Mouse (Mus musculus): Measurements from ENCODE around the gene Myo1d. TPM values are rescaled to one million over a fixed set of nuclear protein-coding genes. Genes with fewer than 3 reads are reported as not detected.

The Myo1d gene
- total RNA-seq, 2 experiments from 2014 or later, result 34.4 to 41.9 TPM

DNA sequence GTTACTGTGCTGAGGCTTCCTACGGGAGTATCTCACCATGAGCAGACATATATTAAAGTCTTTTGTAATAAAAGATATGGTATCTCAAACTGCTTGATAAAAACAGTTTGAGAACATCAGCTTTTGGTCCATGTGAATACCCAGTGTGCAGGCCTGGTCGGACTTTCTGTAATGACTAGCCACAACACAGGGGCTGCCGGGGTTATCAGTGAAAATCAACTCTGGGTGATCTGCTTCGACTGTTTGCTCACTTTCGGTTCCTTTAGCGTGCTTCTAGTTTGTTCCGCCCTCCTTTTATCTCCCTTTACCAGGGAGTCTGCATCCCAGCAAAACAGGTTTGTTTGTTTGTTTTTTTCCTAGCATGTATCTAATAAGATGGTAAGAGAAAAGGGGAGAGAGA lies 3.6 kb upstream of the Myo1d start:
- DNase-seq (ENCODE audit: low spot score in 2 of 2), result no peak

DNA sequence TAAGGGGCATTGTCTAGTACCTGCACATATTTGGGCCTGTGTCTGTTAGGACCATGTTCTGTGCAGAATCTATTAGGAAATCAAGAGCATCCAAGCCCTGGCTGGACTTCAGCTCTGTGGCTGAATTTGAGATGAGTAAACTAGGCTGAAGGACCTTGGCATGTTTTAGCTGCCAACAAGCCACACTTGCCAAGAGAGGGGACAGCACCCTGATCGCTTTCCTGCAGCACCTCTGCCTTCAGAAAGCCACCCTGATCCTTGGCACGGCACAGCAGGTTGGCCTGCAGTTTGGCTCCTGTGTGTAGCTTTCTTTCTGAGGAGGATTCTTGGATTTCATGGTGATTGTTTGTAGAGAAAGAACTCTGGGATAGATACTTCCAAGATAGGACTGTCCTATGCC lies 1.7 kb upstream of the Myo1d start:
- DNase-seq (ENCODE audit: low spot score in 2 of 2), result no peak

DNA sequence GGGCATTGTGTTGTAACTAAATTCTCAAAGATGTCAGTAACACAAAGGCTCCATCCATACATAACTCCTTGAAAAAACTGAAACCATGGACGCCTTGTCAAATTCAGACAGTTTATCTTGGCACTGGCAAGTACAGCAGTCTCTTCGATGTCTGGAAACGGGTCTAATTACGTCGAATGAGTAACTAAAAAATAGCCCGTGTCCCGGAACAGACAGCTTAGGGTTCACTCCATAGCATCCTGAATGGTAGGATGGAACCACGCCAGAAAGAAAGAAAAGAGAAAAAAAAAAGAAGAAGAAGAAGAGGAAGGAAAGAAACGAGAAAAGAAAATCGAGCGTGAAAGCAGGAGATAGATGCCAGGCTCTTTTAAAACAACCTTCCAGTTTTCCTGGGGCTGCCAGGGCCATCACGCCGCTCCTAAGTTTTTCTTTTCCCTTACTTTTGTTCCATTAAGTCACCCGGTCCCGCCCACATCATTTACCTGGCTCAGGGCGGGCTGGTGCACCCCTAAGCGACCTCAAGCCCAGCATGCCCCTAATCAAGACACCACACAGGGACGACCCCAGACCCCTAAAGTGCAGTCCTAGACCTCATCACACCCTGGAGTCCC lies 804 bp downstream of the Myo1d start:
- no peak for DNase-seq (ENCODE audit: low spot score in 2 of 2)

DNA sequence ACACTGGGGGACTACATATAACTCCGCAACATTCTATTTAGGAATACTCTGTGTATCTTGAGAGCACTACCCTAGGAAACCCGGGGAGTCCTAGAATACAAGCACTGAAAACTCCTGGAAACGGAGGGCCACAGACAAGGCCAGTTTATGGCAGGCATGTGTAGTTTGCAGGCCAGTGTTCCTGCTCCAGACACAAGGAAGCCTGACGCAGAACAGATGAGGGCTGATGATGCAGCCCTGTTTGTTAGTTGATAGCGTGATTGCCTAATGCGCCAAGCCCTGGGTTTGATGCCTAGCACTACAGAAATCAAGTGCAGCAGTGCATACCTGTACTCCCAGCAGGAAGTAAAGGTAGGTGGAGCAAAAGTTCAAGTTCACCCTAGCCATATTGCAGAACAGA lies 1.7 kb downstream of the Myo1d start:
- no peak for DNase-seq (ENCODE audit: low spot score in 2 of 2)

DNA sequence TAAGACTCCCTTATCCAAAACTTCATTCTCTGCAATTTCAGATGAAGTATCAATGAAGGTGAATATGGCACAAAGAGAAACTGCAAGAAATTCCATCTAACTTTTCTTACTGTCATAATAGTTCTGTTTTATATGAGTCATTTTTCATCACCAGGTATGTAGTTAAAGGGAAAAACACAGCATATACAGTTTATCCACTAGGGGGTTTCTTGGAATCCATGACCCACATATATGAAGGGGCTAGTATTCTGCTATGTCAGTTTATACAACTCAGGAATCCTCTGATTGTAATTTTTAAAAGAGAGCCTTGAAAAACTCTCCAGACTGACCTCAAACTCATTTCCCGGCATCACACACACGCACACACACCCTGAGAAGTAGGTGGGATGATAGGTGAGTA lies 2.1 kb downstream of the Myo1d start:
- DNase-seq (ENCODE audit: low spot score in 2 of 2), result no peak

DNA sequence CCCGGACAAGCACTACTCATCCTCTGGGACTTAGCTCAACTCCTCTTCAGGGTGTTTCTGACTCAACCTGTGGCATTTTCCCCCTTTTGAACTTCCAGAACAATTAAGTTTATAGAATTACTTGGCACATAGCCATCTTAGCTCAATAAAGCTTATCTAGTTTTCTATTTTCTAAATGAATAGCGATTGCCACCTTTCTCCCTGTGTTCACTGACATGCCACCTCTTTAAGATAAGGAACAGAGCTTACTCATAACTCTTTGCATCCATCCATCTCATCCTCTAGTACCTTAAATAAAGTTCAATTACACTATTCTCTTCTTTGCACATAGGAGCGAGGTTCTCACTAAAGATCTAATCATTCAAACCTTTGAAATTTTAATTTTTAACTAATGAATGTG lies 4.3 kb downstream of the Myo1d start:
- DNase-seq (ENCODE audit: low spot score in 2 of 2), result no peak

DNA sequence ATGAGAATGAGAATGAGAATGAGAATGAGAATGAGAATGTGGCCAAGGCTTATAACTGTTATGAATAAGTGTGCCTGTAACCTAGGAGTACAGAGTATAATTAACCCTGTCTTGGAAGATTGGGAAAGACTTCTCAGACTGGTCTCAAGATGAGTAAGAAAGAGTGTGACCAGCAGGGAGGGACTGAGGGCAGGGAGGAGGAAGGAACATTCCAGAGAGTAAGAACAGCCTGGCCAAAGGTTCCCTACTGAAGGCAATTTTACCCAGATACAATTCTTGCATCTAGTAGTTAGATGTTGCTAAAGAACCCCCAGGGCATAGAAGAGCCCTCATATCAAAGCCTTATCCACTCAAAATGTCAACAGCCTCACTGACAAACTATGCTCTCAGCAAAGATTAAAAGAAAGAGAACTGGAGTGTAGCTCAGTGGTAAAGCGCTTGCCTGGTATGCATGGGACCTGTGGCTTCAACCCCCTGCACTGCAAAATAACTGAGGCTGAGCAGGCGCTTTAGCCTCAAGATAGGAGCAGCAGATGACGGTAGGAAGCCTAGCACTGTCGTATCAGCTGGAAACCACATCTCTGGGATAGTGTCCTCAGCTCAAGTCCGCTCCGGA lies 7.1 kb downstream of the Myo1d start:
- DNase-seq (ENCODE audit: low spot score in 2 of 2), result no peak

DNA sequence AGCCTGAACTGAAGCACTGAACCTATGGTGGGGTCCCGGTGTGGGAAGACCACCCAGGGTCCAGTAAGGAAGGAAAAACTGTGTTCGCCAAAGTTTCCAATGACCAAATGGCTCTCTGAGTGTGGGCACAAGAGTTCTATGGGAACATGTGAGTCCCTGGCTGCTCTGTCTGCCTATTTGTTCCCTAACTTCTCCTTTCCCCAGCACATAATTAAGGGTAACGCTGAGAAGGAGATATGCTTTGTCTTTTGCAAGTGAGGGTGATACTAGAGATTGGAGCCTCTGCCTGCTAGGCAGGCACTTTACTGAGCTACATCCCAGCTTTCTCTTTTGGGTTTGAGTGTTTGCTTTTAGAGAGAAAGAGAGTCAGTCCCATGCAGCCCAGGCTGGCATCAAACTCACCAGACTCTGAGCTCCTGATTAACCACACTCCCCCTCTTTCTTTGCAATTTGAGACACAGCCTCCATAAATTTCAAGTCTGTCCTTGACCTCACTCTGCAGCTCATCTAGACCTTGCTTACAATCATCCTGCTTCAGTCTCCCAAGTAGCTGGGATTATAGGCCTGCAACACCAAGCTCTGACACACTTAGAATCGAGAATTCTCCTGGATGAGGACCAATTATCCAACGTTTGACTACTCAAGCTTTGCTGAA lies 8.1 kb downstream of the Myo1d start:
- DNase-seq (ENCODE audit: low spot score in 2 of 2), result no peak

DNA sequence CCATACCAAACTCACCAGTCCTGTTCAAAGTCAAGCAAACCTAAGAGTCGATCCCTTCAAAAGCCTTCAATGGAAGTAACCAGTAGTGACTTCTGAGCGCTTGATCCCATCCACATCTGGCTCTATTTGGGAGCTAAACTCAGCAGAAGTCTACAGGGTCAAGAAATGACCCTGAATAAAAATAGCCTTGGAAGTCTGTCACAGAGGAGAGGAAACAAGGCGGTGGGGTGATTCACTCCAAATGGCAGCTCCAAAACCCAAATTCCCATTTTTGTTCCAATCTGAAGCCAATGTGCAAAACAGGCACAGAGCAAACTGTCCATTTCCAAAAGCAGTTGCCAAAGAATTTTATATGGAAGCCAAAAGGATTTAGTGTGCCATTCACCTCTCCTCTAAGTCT lies 8.6 kb downstream of the Myo1d start:
- DNase-seq (ENCODE audit: low spot score in 2 of 2), result no peak

DNA sequence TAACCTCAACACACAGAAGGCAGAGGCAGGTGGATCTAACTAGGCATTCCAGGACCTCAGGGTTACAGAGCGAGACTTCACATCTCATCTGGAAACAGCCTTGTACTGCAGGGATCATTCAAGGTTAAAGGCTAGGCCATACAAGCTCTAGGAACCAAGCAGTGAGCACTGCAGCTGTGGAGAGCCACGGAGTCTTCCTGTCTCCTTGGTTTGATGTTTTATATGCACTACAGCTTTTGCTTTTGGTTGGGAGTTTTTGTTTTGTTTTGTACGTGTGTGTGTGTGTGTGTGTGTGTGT lies 12.6 kb downstream of the Myo1d start:
- no peak for DNase-seq (ENCODE audit: low spot score in 2 of 2)

DNA sequence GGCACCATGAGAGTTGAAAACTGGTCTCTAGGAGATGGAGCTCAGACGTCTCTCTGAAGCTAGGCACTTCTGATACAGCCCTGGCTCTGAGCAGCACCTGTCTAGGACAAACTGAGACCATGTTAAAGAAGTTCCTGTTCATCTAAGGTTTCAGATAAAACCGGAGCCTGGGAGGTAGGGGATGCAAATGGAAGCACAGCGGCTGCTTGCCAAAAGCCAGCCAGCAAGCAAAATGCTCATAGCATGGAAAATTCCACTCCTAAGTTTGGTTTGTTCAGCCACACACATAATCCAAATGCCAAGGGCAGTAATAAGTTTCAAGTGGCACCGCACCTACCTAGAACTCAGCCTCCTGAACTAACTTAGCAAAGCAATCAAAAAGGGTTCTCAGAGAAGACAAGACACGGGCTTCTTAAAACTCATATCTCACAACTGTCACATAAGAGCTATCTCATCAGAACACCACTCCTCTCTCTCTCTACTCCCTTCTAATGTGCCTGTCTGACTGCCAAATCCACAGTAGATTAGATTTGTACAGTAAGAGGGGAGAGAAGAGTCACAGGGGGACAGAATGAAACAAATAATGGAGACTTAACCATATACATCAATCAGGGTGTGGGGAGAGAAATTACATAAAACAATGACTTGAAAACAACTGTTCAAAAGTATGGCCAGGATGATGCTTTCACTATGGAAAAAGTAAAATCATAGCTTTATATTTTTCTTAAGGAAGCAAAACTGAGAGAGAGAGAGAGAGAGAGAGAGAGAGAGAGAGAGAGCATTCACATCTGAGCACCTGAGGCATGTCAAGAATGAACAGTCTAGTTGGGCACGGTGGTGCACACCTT lies 13.1 kb downstream of the Myo1d start:
- DNase-seq (ENCODE audit: low spot score in 2 of 2), result no peak

DNA sequence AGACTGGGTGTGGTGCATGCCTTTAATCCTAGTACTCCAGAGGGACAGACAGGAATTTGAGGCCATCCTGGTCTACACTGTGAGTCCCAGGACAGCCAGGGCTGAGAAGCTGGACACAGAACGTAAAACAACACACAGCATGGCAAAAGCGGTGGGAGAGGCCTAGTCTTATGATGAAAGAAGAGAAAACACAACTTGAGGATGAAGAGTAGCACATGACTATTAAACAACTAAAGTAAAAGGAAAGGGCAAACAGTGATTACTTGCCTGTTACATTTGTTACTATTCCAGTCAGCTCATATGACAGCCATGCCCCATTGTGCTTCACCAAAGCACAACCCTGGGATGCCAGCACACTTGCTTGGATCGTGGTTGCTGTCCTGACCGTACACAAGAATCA lies 13.8 kb downstream of the Myo1d start:
- no peak for DNase-seq (ENCODE audit: low spot score in 2 of 2)

DNA sequence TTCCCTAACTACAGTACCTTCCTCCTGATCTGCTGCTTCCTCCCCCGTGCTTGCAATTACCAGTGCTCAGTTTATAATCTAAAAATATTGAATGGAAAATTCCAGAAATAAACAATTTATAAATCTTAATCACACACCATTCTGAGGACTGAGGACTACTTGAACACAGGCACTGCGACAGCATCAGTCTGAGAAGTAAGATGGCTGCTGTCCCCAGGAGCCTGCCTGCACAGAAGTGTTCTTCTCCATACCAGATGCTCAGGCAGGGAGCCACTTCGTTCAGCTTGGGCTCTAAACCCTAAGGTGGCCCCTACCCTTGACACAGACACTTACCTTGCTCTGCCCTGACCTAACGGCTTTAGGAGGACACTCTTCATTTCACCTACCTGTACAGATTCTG lies 17.8 kb downstream of the Myo1d start:
- no peak for DNase-seq (ENCODE audit: low spot score in 2 of 2)

DNA sequence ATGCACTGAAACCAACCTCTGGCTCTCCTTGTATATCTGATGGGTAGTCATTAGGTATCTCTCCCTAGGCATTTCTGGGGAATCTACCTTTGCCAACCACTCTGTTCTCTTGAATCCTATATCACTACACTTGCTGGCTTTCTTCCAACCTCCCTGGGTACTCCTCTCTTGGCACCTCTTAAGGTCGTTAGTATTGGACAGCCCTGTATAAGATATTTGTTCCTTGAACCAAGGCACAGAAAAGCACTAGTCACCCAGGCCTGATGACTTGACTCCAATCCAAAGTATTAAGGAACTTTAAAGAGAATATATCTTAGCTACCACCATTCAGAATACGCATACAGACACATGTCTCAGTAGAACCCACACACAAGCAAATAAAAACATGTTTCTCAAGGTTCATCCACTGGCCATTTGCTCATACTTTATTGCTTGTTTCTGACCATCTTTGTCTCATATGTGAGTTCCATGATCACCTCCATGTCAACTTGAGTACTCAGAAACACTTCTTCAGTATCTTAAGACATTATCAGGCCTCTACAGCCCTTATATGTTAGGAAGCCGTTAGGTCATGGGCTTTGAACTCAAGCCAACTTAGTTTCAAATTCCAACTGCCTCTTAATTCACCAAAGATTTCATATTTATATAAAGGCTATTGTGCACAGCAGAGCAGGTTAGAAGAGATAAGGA lies 18.4 kb downstream of the Myo1d start:
- no peak for DNase-seq (ENCODE audit: low spot score in 2 of 2)

DNA sequence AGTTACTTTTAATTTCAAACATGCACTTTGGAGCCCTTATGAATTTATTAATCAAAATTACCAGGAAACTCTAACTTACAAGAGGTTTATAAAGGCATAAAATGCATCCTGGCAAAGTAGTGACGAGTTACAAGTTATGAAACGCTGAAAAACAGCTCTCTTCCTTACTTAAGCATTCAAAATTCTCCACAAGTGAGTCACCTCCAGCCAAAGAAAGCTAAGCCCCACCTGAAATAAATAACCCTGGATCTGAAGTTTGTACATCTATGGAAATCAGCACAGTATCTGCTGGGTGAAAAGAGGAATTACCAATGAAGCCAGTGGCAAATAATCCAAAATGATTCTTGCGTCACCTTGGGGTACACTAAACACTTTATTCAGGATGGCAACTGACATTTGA lies 20.8 kb downstream of the Myo1d start:
- no peak for DNase-seq (ENCODE audit: low spot score in 2 of 2)

DNA sequence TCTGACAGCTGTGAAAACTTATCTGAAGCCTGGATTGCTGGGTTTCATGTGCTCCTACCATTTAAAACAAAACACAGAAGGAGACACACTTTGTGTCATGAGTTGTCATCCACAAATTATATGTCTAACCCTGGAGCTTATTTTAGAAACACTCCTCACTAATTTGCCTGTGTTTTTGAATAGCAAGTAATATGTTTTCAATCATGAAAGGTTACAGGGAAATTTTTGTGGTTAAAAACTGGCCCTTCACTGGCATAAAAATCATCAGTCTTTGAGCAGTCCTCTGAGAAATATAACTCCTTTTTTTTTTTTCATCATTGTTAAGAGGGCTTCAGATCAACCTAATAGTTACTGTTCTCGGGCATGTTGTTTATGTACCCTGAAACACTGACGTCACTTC lies 25.6 kb downstream of the Myo1d start:
- no peak for DNase-seq (ENCODE audit: low spot score in 2 of 2)

DNA sequence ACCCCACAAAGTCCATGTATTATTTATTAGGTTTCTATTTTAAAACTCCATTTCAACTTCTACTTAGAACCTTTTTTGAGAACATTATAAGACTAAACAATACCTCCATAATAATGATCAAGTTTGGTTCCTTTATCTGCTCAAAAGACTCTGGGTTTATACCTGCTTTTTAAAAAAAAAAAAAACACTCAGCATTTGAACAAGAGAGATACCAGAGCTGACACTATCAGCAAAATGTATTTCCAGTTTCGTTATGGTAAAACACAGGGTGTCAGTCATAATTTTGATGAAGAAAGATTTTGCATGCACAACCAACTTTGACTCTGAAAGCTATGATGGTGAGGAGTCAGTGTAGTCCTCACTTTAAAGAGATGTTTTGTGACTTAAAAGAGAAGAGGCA lies 28.7 kb downstream of the Myo1d start:
- DNase-seq (ENCODE audit: low spot score in 2 of 2), result no peak

DNA sequence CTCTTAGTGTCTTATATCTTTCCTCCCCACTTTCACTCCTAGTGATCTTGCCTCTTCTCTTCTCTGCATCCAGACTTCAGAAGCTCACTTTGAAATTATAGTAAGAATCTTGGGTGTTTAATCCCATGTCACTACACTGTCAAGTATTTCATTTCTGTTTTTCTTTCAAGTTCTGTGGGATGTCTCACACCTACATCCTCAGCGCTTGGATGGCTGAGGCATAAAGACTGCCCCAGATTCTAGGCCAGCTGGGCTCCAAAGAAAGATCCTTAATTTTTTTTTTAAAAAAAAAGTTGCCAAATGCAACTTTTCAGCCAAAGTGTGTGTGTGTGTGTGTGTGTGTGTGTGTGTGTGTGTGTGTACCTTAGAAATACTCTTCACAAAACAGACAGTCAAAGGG lies 30.6 kb downstream of the Myo1d start:
- no peak for DNase-seq (ENCODE audit: low spot score in 2 of 2)

DNA sequence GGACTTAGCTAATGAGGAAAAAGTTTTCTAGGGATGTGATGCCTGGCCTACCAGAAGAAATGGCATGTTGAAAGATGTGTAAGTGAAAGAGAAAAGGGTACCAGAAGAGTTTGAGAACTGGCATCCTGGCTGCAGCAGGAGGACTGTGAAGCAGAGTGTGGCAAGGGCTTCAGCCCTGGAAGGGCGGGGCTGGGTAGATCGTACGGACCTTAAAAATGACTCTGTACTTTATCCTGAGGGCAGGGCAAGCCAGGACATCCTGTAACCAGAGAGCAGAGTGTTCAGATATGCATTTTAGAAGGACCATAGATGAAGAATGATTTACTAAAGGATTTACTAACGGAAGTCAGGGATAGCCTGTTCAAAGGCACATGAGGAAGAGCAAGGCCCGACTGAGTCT lies 34.4 kb downstream of the Myo1d start:
- no peak for DNase-seq (ENCODE audit: low spot score in 2 of 2)

DNA sequence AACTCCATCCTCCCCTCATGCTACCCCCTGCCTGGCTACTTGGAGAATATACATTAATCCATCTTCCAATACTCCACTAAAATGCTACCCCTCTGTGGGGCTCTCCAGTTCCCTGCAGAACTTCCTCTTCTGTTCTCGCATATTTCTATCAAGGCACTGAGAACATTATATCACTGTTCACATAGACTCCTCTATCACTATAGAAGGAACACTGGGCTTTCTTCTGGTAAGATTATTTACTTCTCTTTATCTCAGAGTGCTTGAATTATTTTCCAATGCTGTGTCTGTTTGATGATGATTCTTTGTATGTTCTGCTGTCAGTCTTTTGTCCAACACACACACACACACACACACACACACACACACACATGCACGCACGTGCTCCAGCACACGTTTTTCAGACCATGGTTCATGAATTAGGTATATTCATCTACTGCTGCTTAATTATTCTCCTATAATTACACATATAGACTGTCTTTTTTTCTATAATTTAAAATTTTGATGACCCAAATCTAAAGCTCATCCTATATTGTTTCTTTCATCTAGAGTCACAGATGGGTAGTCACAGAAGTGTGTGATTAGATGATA lies 35.9 kb downstream of the Myo1d start:
- no peak for DNase-seq (ENCODE audit: low spot score in 2 of 2)

DNA sequence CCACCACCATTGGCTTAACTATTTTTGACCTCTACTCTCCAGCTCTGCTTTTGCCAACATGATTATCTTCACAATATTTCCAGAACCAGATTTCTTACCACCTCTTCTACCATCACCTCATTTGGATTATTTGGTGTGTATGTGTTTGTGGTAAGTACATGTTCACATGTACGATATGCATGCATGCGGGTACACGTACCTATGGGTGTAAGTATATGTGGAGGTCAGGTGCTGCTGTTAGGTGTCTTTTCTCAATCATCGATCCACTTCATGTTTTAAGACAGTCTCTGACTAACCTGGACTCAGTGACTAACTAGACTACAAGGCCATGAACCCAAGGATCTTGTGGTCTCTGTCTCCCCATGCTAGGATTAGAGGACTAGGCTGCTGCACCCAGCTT lies 37.4 kb downstream of the Myo1d start:
- no peak for DNase-seq (ENCODE audit: low spot score in 2 of 2)
